Mouse (Mus musculus): Measurements from ENCODE around the gene Hivep3.

The Hivep3 gene

DNA sequence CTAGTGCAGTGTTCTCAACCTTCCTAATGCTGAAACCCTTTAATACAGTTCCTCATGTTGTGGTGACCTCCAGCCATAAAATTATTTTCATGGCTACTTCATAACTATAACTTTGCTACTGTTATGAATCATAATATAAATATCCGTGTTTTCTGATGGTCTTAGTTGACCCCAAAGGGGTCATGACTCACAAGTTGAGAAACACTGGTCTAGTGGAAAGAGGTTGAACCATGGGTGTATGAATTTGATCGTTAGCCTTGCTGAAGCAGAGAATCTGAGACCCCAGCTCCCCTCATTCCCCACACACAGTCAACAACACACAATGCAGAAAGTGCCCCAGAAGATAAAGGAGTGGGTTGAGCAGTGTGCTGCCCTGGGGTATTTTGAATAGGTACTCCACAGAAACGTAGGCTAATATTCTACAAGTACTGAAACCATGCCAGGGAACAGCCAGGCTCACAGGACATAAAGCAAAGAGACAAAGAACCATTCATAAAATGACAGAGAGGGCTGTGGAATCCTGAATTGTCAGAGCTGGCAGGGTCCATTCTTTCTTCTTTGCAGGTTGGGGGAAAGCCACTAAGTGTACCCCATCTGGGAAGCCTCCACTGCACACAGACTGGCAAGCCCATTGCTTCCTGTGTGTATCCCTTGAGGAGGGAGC is 212.8 kb downstream of the Hivep3 start:
- ATAC-seq (ENCODE audit: low TSS enrichment): no peak

DNA sequence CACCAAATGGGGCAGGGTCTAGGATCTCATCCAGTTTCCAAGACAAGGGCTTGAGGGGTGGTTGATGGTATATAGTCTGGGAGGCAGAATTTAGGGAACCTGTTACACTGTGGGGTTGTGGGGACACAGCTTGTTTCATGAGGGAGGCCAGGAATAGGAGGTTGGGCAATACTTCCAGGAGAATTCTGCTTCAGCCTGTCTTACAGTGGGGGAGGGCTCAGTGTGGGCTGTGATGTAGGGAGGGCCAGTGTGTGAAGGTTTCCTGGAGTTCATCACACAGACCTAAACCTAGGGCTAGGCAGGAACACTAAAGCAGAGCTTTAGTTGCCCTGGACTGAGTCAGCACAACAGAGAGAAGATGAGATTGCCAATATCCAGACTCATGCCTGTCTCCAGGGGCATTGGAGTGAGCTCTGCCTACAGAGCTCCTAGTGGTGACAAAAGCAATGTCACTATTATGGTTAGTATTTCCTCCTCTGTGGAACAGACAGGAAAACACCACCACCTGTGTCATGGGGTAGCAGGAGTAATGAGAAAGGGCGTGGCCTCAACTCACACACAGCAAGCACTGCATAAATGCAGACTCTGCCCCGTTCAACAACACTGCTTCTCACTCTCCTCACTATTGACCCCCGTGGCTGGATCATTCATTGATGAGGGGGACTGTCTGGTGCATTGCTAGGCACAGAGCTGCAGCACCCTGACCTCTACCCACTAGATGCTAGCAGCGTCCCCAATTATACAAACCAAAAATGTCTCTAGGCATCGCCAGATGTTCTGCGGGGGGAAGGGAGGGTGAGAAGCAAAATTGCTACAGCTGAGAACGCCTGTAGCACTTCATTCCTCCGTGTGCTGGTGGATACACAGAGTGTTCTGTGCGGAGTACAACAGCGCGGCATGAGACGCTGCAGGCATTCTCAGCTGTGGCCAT is 213.9 kb downstream of the Hivep3 start:
- ATAC-seq (ENCODE audit: low TSS enrichment): peak; percentile 28; the same call in 1 of the 2 replicates

DNA sequence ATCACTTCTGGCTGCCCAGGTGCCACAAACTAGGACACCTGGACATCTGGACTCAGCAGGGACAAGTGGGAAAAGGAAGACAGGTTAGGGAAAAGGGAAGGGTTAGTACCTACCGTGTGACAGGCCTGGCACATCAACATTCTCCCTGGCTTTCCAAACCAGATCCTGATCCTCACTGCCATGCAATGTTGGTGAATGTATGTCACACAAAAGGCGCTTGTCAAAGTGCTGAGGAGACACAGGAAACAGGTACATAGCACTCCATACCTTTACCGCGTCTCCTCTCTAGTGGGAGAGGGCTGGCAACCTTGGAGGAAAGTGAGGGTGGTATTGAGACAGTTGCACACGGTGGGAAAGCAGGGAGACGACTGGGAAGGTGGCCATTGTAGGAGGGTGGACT is 214.8 kb downstream of the Hivep3 start:
- ATAC-seq (ENCODE audit: low TSS enrichment): no peak; the same call in 1 of the 2 replicates

DNA sequence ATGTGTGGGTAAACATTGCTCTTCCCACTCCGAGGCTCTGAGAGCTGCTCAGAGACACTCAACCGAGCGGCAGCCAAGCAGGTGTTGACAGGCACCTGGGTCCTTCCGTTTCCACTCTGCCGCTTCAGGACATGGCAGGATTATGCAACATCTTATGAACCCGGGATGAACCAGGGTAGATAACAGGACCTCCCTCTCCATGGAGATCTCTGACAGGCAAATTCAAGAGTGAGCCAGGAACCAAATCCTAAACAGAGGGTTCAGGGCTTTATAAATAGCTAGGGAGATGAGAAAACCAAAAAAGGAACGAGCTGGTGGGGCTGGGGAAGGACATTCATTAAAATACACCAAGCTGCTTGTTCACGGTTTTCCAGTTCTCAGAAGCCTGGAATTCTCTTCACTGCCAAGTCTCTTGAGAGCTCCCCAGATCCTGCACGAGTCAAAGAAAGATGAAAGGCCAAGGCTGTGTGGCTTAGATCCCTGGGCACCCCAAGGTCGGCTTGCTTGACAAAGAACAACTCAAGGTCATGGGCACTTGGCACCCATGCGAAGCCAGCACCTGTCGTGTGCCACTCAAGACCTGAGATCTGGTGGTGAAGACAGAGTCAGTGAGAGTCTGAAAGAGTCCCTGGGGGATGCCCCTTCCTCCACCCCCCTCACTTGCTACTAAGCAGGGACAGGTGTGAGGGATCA is 215.5 kb downstream of the Hivep3 start:
- peak; percentile 69 for ATAC-seq (ENCODE audit: low TSS enrichment)

DNA sequence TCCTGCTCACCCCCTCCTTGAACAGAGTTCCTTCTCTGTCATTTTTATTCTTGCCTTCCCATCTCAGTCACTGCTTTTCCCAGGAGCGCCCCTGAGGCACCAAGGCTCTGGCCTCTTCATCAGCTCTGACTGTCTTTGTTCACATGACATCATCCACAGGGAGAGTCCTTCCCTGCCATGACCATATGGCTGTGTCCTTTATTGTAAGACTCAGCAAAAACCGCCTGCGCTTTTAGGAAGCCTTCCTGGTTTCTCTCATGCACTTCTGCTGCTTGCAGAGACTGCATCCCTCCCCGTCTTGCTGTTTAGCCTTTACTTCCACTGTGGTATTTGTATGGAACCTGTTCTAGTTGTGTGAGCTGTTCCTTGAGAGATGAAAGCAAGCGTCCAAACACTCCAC is 216.6 kb downstream of the Hivep3 start:
- ATAC-seq (ENCODE audit: low TSS enrichment): peak; percentile 58

DNA sequence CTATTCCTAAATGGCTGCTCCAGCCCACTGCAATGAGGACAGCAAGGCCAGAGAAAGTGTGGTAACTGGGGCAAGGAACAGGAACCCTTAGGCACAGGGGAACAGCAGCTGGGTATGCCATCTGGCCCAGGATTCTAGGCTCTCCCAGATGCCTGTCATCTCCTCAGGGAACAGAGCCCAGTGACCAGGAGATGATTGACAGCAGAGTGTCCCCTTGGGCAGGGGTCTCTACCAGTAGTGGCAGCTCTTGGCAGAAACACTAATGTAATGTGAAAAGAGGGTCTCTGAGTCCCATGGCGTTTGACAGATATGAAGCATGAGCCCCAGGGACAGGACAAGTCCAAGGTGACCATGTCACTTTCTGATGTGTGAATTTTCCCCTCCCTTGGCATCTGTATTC is 217.5 kb downstream of the Hivep3 start:
- no peak for ATAC-seq (ENCODE audit: low TSS enrichment)

DNA sequence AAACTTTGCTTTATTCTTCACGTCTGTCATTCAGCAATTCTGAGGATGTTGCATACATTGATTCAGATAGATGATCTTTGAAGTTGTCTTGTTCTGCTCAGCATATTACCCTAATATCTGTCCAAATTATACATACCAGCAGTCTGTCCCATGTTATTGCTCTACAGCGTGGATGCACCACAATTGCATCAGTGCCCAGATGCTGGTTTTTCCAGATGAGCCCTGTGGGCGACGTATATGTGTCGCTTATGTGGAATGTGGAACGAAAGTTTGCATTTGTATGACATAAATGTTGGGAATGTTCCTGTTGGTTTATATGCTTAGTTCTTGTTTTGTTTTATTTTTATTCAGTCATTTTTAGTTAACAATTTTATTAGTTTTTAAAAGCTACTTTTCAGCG is 221.4 kb downstream of the Hivep3 start:
- ATAC-seq (ENCODE audit: low TSS enrichment): no peak

DNA sequence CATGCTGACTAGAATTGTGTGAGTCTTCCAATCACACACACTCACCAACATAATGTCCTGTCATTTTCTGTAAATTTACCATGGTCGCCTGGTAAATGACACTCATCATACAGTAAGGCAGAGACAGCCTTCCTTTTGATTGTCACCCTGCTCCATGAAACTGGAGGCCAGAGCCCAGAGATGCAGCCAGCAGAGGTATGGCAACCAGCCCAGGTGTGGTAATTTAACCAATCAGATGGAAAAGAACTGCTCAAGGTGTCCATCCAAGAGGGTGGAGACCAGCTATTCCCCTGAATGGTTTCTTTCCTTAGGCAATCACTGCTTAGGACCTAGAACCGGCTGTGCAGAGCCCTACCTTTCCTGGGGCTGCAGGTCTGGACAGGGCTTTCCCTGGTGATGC is 224.4 kb downstream of the Hivep3 start:
- no peak for ATAC-seq (ENCODE audit: low TSS enrichment)

DNA sequence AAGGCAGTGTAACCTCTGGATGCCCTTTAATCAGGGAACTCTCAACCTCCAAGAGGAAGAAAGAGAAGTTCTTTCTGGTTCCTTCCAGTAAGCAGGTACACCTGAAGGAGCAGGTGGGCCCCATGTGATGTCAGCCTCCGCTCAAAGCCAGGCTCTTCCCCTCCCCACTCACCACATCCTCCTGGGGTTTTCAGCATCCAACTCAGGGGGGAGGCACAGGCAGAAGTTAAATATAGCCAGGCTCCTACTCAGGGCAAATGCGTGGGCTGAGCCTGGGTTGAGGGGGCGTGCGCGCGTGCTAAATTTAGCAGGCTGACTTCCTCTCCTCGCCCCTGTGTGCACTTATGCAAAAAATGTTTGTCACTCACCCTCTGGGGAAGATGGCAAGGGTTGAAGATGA is 225.7 kb downstream of the Hivep3 start:
- no peak for ATAC-seq (ENCODE audit: low TSS enrichment)

DNA sequence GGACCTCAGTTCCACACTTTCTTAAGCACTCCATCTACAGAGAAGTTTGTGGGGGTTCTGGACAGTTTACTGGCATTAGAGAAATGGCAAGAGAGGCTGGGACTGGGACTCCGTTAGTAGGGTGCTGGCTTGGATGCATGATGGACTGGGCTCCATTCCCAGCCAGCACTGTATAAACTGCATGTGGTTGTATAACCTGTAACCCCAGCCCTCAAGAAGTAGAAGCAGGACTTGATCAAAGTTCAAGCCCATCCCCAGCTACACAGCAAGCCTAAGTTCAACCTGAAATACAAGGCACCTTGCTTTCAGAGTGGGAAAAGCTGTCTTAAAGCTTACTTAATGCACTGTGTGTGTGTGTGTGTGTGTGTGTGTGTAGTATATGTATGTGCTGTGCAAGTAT is 226.3 kb downstream of the Hivep3 start:
- no peak for ATAC-seq (ENCODE audit: low TSS enrichment)

DNA sequence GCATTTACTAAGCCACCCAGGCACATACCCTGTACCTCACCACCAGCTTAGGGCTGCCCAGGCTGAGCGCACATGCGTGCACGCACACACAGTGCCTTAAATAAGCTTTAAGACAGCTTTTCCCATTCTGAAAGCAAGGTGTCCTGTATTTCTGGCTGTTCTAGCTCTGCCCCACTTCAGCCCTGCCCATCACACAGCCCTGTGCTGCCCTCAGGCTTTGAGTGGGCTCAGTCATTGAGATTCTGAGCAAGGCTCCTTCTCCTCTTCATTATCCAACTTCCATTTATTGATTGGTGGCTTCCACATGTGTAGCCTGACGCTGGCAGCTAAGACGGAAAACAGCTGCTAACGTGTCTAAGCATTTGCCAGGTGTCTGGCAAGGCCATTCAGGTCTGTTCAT is 226.9 kb downstream of the Hivep3 start:
- ATAC-seq (ENCODE audit: low TSS enrichment): 0 out of 2 replicates have a peak, but pooled peaks have one; percentile 33

DNA sequence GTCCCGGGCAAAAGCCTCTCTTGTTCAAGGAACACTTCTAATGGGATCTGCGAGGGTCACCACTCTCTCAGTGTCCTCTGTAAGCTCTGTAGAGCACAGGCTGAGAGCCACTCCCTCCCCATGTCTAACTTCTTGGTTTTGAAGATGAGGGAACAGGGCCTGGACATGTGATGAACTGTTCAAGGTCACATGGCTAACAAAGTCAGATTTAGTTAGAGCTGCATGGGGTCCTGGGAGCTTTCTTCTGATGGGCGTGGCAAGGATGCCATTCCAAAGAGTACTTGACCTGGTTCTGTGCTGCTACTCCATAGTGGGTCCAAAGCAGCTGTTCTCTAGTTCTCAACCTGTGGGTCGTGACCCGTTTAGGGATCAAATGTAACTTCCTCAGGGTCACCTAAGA is 227.6 kb downstream of the Hivep3 start:
- no peak for ATAC-seq (ENCODE audit: low TSS enrichment)

DNA sequence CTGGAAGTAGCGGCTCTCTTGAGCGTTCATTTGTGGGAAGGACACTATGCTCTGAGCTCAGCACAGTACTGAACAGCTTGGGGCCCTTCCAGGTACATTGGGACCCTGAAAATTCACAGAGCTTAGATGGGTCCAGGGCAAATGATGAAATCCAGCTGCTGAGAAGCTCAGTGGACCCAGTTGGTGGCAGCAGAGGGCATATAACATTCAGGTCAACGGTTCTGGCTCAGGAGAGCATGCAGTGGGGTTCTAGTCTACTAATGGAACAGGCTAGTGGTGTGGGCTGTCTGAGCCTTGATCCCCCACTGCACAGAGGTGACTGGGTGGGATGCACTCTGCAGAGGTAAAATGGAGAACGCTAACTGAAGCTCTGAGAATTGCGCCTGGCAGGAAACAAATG is 228.5 kb downstream of the Hivep3 start:
- no peak for ATAC-seq (ENCODE audit: low TSS enrichment)

DNA sequence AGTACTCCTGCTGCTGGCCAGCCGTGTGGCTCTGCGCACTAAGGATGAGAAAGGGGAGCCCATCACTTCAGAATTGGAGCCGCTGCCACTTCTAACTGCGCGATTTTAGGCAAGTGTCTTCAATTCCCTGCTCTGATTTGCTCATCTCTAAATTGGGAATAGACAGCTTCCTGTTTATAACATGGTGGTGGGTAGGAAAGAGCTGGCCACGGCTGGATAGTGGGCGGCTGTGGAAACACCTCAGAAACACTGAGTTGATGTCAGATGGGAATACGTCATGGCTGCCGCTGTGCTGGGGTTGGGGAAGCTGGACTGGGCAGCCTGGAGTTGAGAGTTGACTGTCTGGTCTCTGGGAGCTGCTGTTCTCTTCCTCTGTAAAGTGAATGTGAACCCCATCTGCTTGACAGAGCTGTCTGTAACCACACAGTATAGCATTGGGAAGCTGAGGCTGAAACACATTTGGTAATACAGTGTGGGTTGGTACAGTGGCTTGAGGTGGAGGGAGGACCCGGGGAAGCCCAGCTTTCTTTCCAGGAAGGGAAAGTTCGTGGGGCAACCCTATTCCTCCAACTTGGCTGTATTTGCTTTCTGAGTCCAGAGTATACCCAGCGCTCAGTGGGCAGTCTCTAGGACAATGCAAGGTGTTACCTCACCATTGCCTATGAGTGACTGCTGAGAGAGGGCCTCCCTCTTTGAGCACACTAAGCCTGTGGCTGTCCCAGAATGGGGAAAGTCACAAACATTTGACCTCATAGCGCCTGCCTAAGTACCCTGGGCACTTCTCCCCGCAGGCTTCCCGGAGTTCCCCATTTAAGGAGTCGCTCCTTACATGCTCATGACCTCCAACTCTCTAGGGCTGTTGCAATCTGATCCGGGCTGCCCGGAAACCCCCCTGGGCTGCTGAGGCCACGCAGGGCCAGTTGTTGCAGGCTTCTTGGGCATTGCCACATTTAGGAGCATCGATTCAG is 232.8 kb downstream of the Hivep3 start:
- peak; percentile 49 for ATAC-seq (ENCODE audit: low TSS enrichment)

DNA sequence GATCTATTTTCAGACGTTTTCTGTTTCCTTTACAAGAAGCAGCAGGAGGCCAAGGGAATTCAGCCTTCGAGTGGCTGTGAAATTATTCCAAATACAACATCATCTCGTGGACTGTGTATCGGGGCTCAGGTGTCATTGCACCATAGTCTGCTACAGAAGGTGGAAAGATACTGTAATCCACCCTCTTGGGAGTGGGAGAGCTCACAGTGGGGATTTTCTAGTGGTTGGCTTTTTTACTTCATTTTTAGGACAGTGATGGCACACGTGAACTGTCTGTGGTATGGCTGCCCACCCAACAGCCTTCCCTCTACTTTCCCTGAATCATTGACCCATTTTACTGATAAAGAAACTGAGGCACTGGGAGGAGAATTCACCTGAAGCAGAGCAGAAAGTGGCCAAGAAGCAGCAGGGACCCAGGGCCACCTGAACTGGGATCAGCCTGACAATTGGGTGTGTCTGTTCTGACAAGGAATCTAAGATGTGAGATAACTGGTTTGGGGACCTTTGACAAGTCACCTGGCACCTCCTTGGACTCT is 233.6 kb downstream of the Hivep3 start:
- ATAC-seq (ENCODE audit: low TSS enrichment): no peak

DNA sequence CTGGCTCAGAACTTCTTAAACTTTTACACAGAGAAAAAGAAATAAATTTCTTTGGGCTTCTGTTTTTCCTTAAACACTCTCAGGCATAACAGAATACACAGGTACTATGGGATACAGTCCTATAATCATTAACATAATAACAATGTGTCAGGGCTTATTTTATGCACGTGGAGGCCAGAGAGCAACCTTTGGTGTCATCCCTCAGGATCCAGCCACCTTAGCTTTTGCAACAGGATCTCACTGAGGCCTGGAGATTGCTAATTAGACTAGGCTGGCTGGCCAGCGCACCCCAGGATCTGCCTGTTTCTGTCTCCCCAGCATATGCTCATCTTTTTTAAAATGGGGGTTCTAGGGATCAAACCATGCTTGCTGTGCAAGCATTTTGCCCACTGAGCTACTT is 234.1 kb downstream of the Hivep3 start:
- no peak for ATAC-seq (ENCODE audit: low TSS enrichment)

DNA sequence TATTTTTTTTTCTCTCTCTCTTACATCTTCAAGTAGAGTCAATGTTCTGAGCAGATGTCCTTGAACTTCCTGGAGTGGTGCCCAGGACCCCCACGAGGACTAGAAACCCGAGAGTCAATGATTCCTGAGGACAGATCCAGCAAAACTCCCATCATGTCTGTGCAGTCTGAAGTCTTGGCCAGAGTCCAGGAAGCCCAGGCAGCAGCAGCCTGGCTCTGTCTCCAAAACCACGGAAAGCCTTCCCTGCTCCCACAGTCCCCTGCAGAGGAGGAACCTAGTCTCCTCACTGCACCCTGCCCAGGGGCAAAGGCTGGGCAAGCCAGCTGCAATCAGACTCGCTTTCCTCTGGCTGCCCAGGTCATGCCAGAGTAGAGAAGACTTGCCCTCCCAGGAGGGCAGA is 234.5 kb downstream of the Hivep3 start:
- ATAC-seq (ENCODE audit: low TSS enrichment): no peak

DNA sequence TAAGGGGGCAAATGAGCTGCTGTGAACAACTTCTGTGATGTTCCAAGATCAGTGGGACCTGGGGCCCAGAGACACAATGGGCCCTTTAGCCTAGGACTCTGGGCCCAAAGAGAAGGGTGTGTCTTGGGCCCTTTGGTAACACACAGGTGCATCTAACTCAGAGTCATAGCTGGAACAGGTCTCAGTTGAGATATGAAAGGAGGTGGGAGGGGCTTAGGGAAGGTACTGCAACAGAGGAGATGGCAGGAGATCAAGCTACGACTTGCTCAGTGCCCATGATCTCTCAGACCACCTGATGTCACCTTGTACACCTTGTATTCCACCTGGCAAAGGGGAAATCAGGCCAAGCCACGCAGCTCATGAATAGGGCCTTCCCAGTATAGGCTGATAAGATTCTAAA is 235.3 kb downstream of the Hivep3 start:
- ATAC-seq (ENCODE audit: low TSS enrichment): no peak

DNA sequence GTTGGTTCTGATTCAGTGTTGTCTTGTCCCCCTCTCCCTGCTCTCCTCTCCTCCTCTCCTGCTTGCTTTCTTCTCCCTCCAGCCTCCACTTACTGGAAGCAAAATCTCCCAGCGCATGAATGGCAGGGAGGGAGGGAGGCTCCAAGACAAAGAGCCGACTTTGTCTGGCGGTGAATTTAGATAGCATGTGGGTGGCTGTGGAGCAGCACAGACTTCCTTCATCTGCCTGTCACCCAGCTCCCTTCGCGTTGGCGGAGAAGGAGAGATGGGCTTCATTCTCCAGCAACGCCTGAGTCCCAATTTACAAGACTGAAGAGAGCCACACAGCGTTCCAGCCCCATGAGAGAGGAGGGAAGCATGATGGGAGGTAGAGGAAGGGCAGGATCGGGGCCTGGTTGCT is 236.6 kb downstream of the Hivep3 start:
- ATAC-seq (ENCODE audit: low TSS enrichment): peak; percentile 76

DNA sequence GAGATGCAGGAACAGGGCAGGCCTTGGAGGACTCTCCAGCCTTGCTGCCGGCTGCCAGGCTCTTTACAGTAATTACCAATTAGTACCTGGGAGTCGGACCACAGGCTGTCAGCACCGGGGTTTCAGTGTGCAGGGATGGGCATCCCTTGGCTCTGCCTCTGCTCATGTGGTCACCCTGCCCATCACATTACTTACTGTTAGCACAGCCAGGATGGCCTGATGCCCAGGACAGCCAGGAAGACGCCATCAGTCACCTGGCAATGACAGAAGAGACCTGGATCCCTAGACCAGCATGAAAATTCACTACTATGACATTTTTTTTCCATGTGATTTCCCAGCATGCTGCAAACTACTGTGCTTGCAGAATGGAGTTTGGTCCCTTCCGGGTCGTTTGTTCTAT is 238.8 kb downstream of the Hivep3 start:
- ATAC-seq (ENCODE audit: low TSS enrichment): no peak

Data from frontal cortex, adult (tissue).